Mouse (Mus musculus) fat pad, adult 2 months (tissue): ENCODE data around the gene Il17rb.
A peak's percentile ranks its signal among the peaks of the same experiment; 100 is the strongest.

Source experiments
- DNase-seq: peaks from one replicate; pipeline ENCODE4 v3.0.0-alpha.2; 2011; ENCODE audit warnings: low read depth, low spot score; ENCODE audit errors: extremely low read depth

The Il17rb gene

GRCm38 (mm10) chr14:30016666-30017065 is 8.0 kb upstream of the Il17rb start:
- no peak for DNase-seq

- DNase-seq: no peak
Measured at GRCm38 (mm10) chr14:30015008-30015407, 6.3 kb upstream of the Il17rb start.

DNA sequence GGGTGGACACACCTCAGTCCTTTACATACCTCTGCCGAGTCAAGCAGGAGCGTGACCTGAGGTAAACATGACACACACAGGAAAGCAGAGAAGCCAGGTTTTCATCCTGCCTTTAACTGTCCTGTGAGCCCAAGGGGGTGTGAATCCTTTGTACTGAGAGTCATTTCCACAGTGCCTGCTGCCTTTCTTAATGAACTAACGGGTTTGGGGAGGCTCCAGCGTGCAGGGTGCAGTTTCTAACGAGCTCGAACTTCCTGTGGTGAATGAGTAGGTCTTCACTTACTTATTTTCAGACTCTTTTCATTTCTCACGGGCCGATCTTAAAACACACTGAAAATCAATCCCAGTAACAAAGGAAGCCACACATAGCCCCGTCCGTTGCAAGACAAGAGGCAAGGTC is 5.8 kb upstream of the Il17rb start:
- no peak for DNase-seq

DNA sequence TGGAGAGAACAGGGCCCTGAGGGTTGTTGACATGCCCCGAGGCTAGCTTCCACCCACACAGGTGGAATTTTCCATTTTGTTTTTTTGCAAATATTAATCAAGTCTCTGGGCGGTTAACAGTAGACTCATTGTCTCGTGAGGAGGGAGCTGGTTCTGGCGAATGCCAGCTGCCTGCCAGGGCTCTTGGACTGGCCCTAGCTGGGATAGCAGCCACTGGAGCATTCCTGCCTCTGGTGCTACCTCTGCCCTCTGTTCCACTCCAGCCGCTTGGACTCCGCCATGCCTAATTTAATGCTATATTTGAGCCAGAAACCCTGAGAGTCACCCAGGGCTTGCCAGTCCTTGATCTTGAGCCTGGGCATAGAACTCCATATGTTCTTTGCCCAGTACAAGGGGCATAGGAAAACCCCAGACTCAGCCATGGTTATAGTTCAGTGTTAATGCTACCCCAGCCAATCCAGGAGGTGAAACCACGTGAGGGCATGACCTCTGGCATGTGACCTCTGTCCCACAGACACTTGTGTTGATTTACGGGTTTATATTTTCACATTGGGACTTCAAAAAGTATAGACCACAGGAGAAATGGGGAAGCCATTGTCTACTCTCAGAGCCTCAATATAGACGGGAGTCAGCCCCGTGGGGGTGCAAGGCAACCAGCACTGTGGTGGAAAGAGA is 3.3 kb upstream of the Il17rb start:
- no peak for DNase-seq

DNA sequence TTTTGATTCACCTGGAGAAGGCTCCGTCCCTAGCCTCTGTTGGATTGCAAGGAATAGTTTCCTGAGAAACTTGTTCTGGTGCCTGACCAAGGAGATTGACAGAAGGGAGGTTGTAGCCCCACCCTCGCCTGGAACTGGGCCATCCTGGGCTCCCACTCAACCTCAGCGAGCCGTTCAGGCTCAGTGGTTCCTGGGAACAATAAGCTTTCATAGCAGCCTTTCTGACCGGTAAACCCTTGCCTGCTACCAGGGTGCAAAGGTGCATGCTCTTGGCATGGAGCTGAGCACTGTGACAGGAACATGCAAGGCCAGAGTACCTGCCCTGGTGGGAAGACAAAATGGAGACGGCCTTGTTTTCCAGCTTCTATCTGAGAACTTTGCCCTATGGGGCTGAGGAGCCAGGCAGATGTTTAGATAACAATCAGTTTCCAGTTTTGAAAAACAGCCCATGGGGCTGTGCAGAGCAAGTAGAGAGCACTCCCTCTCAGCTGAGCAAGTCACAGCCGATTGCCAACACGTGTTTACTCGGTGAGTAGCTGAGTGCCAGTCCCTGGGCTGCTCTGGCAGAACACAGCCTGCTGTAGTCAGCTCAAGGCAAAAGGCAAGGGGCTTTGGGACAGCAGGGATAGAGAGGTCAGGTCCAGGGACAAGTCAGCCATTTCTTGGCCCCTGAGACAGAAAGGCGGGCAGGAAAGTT is 1.3 kb upstream of the Il17rb start:
- DNase-seq: no peak

GRCm38 (mm10) chr14:29999475-29999811 is 9.3 kb downstream of the Il17rb start:
- no peak for DNase-seq

DNA sequence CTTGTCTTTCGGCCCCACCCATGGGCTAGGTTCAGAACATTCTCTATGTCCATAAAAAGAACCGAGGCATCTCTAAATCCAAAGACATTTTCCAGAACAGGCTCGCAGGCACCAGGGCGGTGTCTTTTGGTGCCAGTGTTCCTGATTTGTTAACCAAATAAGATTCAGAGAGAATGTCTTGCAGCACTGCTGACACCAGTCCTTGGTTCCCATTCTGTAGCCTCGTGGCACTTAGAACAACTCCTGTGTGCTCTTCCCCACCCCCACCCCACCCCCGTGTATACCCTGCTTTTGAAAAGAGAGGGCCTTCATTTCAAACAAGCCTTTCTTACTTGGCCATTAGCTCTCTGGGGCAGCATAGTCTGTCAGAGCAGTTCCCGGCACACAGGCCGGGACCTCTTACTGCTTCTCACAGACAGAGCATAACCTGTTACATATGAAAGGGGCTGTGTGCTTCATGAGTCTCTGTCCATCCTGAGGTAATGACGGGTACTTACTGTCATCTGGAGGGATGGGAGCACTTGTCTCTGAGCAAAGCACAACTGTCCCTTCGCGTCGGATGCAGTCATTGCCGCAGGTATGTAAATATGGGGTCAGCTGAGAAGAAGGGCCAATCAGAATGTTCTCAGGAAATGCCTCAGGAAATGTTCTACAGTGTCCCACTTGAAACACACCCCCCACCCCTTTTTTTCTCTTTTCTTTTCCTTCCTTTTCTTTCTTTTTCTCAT is 9.8 kb downstream of the Il17rb start:
- no peak for DNase-seq

GRCm38 (mm10) chr14:29997345-29997744 is 11.4 kb downstream of the Il17rb start:
- DNase-seq: no peak

DNA sequence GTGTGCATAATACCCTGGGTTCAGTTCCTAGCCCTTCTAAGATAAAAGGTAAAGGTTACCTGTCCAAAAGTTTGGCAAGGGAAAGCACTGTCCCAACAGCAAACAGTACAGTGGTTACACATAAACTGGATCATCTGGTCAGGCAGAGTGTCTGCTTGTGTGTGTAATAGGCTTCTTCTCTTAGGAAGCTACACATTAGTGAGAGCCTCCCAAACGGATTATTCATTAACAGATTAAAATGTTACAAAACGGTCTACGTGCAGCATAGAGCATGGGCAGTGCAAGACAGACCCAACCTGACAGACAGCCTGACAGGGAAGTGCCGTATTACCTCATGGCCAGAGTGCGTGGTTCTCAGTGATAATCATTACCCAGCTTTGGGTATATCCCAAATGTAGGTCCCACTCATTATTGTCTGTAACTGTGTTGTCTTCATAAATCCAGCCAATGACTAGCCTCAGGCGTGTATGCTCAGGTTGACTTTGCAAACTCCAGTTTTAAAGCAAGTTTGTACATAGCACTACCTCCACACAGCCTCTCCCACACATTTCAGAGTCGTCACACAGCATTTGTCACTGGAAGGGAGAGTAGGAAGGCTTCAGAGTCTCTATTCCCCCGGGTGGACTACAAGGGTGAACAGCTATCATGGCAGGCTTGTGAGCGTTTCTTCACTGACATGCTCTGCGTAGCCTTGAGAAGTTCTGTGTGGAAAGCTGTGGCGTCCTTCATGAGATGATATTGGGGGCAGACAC is 12.5 kb downstream of the Il17rb start:
- peak; percentile 98 for DNase-seq

DNA sequence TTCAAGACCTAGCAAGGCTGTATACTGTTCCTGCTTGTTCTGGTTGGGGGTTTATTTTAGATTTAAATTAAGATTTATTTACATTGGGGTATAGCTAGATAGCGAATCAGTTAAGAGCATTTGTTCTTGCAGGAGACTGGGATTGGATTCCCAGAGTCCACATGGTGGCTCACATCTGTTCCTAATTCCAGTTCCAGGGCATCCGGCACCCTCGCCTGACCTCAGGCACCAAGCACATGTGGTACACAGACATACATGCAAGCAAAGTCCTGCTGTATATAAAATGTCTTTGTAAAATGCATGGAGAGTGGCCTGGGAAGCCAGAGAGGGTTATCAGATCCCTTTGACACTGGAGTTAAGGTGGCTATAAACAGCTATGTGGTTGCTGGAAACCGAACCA is 13.7 kb downstream of the Il17rb start:
- DNase-seq: no peak

- no peak for DNase-seq
Measured at GRCm38 (mm10) chr14:29988337-29988736, 20.4 kb downstream of the Il17rb start.

DNA sequence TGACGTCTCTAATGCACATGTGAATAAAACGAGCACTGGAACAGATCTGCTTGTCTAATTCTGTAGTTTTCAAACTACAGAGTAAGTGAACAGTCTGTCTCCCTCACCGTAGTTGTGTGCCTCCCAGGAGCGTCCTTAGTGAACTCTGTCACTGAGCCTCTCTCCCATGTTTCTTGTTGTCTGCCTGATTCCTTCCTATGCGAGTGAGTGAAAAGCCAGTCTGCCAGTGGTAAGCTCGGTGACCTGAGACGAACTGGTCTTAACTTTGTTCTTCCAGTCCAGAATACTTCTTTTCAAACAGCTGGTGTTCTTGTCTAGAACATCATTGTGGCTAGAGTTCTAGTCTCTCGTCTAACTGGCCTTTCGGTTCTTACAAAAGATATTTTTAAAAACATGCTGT is 21.0 kb downstream of the Il17rb start:
- DNase-seq: no peak

- DNase-seq: peak; percentile 36
Measured at GRCm38 (mm10) chr14:29987276-29987675, 21.4 kb downstream of the Il17rb start.

DNA sequence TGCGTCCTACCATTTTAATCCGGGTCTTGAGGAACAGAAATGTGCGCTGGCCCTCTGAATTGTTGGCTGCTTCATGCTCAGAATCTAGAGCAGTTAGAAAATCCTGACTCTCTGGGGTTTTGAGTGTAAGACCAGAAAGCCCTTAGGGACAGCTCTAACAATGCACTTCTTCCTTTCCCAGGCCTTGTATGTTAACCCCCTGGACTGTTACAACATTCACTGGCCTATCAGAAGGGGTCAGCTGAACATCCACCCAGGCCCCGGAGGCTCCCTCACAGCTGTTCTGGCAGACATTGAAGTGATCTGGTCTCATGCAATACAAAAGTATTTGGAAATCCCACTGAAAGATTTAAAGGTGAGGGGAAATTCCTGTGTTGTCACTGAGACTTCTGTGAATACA is 22.6 kb downstream of the Il17rb start:
- DNase-seq: no peak

DNA sequence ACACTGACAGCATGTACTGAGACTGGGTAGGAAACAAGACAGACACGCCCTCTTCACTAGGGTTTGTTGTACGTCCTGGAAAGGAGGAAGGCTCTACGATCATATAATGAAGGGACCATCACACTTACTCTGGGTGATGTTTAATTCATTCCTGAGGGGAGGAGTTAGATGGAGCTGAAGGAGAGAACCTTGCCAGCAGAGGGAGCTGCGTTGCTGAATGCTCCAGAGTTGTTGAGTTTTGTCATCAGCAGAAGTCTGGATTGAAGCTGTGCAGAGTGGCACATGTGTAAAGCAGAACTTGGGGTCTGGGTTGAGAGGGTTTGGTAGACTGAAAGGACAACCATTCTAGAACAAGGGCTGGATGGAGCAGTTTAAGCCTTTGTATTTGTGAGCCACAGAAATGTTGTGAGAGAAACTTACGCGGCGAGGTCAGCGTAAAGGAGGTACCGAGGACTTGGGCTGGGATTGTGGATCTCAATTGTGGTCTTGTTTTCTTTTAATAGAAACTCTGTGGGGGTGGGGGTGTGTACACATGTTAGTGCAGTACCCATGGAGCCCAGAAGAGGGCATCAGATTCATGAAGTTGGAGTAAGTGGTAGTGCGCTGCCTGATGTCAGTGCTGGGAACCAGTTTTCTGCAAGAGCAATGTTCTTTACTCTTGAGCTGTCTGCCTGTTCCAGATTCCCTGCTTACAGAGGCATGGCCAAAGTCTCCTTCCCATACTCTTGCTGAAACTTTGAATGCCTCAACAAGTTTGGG is 28.1 kb downstream of the Il17rb start:
- DNase-seq: no peak

DNA sequence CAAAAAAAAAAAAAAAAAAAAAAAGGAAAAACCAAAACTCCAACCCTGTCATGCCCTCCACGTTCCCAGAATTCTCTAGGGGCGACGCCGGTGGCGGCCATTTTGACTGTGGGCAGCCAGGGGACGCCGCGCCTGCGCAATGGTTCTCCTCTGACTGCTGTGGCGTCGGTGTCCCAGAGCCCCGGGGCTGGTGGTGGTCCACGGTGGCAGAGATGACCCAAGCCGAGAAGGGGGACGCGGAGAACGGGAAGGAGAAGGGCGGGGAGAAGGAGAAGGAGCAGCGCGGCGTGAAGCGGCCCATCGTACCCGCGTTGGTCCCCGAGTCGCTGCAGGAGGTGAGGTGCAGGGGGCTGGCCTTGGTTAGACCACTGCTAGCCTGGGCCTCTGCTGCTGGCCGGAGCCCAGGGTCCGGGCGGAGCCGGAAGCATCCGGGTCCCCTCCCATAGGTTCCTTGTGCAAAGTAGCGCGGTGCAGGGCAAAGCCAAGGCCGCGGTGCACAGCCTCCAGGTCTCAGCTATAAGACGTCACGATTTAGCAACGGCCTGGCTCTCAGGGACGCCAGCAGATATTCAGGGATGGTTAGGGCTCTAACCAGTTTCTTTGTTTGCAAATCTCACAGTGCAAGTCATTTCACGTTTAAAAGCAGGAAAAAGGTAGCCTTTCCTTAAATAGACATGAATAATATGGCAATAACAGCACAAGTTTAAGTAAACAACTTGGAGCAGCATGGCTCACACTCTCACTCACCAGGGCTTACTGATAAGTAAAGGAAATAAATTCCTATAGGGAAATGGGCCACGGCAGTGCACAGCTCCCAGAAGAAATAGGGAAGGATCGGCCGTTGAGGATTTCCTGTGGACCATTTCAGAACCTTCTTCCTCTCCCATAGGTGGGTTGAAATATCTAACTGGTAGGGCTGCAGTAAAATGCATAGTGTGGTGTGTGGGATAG is 30.2 kb downstream of the Il17rb start, which contains the start of gene Actr8:
Gene Actr8, plus strand, starts transcription at position 84 of the 951 bp plus-strand sequence.
- no peak for DNase-seq

DNA sequence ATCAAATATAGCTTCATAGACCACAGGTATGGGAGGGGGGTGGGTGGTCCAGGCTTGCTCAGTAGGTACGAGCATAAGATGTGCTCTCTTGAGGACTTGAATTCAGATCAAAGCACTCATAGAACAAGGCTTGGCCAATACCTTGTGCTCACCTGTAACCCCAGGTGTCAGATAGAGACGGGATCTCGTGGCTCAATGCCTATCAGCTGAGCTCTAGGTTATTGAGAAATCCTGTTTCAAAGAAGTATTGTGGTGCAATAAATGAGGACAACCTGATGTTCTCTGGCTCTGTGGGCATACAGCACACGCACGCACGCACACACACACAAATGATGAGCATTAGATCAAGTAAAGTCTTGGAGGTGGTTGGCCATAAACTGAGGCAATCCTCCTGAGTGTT is 31.8 kb downstream of the Il17rb start:
- no peak for DNase-seq

DNA sequence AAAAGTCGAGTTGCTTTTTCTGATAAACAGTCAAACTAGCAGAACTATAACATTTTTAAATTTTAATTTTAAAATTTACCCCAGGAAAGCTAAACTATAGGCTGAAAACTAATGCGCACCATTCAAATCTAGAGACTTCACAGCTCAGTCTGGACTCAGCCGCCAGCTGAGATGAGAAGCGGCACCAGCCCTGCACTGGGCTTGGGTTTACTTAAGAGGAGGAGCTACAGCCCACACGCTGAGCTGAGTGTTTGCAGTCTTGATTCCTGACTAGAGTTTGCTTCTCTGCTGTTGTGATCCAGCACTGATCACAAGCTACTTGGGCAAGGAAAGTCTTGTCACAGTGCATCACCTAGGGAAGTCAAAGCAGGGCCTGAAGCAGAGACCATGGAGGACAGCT is 36.7 kb downstream of the Il17rb start:
- DNase-seq: no peak

DNA sequence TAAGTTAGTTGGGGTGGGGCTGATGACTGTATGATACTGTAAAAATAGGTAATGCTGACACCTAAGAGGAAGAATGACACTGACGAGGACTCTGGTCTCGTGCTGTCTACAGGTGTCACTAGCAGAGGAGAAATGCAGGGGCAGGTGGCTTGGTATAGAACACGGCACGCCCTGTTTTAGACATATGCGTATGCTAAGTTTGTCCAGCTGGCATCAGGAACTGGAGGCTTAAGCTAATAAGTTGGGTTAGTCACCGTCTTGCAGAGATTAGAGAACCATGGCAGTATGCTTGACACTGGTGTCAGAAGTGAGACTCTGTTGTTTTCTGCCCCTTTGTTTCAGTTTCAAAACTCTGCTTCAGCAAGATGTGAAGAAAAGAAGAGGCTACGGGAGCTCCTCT is 37.2 kb downstream of the Il17rb start:
- DNase-seq: no peak
